Mouse (Mus musculus) MEL (cell line): ENCODE data around the gene Stmn1. TPM values are rescaled to one million over a fixed set of nuclear protein-coding genes. Genes with fewer than 3 reads are reported as not detected.
A peak's percentile ranks its signal among the peaks of the same experiment; 100 is the strongest.

Experiments
- DNase-seq: peaks from one replicate; pipeline ENCODE4 v3.0.0; 2011; ENCODE audit warnings: low read depth, low spot score
- H3K27ac ChIP-seq: 2 replicates; pipeline ENCODE4 v1.5.1; 2012; ENCODE audit warnings: low read depth, mild to moderate bottlenecking, control low read depth, low read length, moderate library complexity; ENCODE audit not compliant: control insufficient read depth
- H3K27me3 ChIP-seq, 2 experiments: fragments of 150-350 bp in 1 of 2; sonication (generic) in 1 of 2; 2 replicates each; pipeline ENCODE4 v1.6.1; 2012; ENCODE audit warnings: low read length in 2 of 2, mild to moderate bottlenecking in 2 of 2, improper control_type of control experiment in 1 of 2, moderate library complexity in 1 of 2; ENCODE audit not compliant: insufficient read depth in 2 of 2, control insufficient read depth in 1 of 2
- H3K36me3 ChIP-seq, 2 experiments: 2 replicates each; pipeline ENCODE4 v1.6.1; 2012 to 2014; ENCODE audit warnings: low read length in 2 of 2, improper control_type of control experiment in 1 of 2, inconsistent platforms in 1 of 2, mild to moderate bottlenecking in 1 of 2; ENCODE audit not compliant: insufficient read depth in 2 of 2, control insufficient read depth in 1 of 2
- H3K4me1 ChIP-seq, 2 experiments: fragments of 150-350 bp in 1 of 2; sonication (generic) in 1 of 2; 2 replicates each; pipeline ENCODE4 v1.6.1; 2012; ENCODE audit warnings: low read length in 2 of 2, improper control_type of control experiment in 1 of 2, mild to moderate bottlenecking in 1 of 2; ENCODE audit not compliant: insufficient read depth in 2 of 2, control insufficient read depth in 1 of 2
- H3K4me3 ChIP-seq, 2 experiments: fragments of 150-350 bp in 1 of 2; sonication (generic) in 1 of 2; 2 replicates each; pipeline ENCODE4 v1.5.1; 2012; ENCODE audit warnings: low read depth in 2 of 2, low read length in 2 of 2, mild to moderate bottlenecking in 2 of 2, moderate library complexity in 2 of 2, control low read depth in 1 of 2, improper control_type of control experiment in 1 of 2; ENCODE audit not compliant: control insufficient read depth in 1 of 2, insufficient read depth in 1 of 2
- H3K79me2 ChIP-seq: 2 replicates; pipeline ENCODE4 v1.6.1; 2012; ENCODE audit warnings: mild to moderate bottlenecking, low read length, moderate library complexity; ENCODE audit not compliant: control insufficient read depth, poor library complexity, insufficient read depth
- H3K9ac ChIP-seq: 2 replicates; pipeline ENCODE4 v1.6.1; 2012; ENCODE audit warnings: low read depth, mild to moderate bottlenecking, control low read depth, low read length, moderate library complexity; ENCODE audit not compliant: control insufficient read depth, poor library complexity, severe bottlenecking
- H3K9me3 ChIP-seq: fragments of 150-350 bp; sonication (generic); replicated peaks from 2 replicates; pipeline ENCODE4 v1.6.1; 2012; ENCODE audit warnings: mild to moderate bottlenecking, low read length, improper control_type of control experiment, moderate library complexity; ENCODE audit not compliant: insufficient read depth
- CHD1 ChIP-seq: IDR thresholded peaks from 2 replicates; pipeline ENCODE4 v1.6.1; 2012; ENCODE audit warnings: low read depth, mild to moderate bottlenecking, inconsistent platforms, low read length, improper control_type of control experiment
- EP300 ChIP-seq, 2 experiments: IDR thresholded peaks; 2 replicates each; pipeline ENCODE4 v1.6.1; 2011; ENCODE audit warnings: improper control_type of control experiment in 2 of 2, low read length in 2 of 2, low read depth in 1 of 2, mild to moderate bottlenecking in 1 of 2
- ETS1 ChIP-seq: IDR thresholded peaks from 2 replicates; pipeline ENCODE4 v1.6.1; 2012; ENCODE audit warnings: low read depth, mild to moderate bottlenecking, inconsistent platforms, low read length, improper control_type of control experiment, moderate library complexity
- GATA1 ChIP-seq: IDR thresholded peaks from 2 replicates; pipeline ENCODE4 v1.6.1; 2011; ENCODE audit warnings: low read depth, low read length, improper control_type of control experiment
- JUND ChIP-seq: IDR thresholded peaks from 2 replicates; pipeline ENCODE4 v1.6.1; 2011; ENCODE audit warnings: low read depth, mild to moderate bottlenecking, improper control_type of control experiment, low read length
- MAX ChIP-seq: IDR thresholded peaks from 2 replicates; pipeline ENCODE4 v1.6.1; 2011; ENCODE audit warnings: low read length, improper control_type of control experiment
- MEF2A ChIP-seq: IDR thresholded peaks from 2 replicates; pipeline ENCODE4 v1.6.1; 2014; ENCODE audit warnings: low read depth, mild to moderate bottlenecking, inconsistent platforms, low read length, improper control_type of control experiment; ENCODE audit not compliant: poor library complexity, insufficient replicate concordance, severe bottlenecking; ENCODE audit errors: extremely low read depth
- MYB ChIP-seq: IDR thresholded peaks from 2 replicates; pipeline ENCODE4 v1.6.1; 2011; ENCODE audit warnings: mild to moderate bottlenecking, low read depth, low read length, improper control_type of control experiment
- MYC ChIP-seq: IDR thresholded peaks from 2 replicates; pipeline ENCODE4 v1.6.1; 2011; ENCODE audit warnings: low read depth, mild to moderate bottlenecking, low read length, improper control_type of control experiment, moderate library complexity
- NELFE ChIP-seq: IDR thresholded peaks from 2 replicates; pipeline ENCODE4 v1.6.1; 2011; ENCODE audit warnings: low read depth, low read length, improper control_type of control experiment
- NRF1 ChIP-seq: IDR thresholded peaks from 2 replicates; pipeline ENCODE4 v1.6.1; 2014; ENCODE audit warnings: low read depth, mild to moderate bottlenecking, inconsistent platforms, low read length, improper control_type of control experiment, moderate library complexity; ENCODE audit not compliant: poor library complexity, insufficient read depth, severe bottlenecking
- POLR2A ChIP-seq, 2 experiments: IDR thresholded peaks; 2 replicates each; pipeline ENCODE4 v1.6.1; 2011 to 2012; ENCODE audit warnings: low read length in 2 of 2, mild to moderate bottlenecking in 2 of 2, control low read depth in 1 of 2, improper control_type of control experiment in 1 of 2, low read depth in 1 of 2, moderate library complexity in 1 of 2; ENCODE audit not compliant: control insufficient read depth in 1 of 2, insufficient read depth in 1 of 2, poor library complexity in 1 of 2
- RCOR1 ChIP-seq: IDR thresholded peaks from 2 replicates; pipeline ENCODE4 v1.6.1; 2012; ENCODE audit warnings: low read depth, mild to moderate bottlenecking, inconsistent platforms, low read length, improper control_type of control experiment
- SIN3A ChIP-seq: IDR thresholded peaks from 2 replicates; pipeline ENCODE4 v1.6.1; 2012; ENCODE audit warnings: low read length, improper control_type of control experiment, inconsistent platforms
- TAL1 ChIP-seq: IDR thresholded peaks from 2 replicates; pipeline ENCODE4 v1.6.1; 2012; ENCODE audit warnings: mild to moderate bottlenecking, inconsistent platforms, low read length, moderate library complexity, mixed read lengths
- TBP ChIP-seq: IDR thresholded peaks from 2 replicates; pipeline ENCODE4 v1.8.0; 2011; ENCODE audit warnings: low read depth, low read length, improper control_type of control experiment
- TCF12 ChIP-seq: IDR thresholded peaks from 2 replicates; pipeline ENCODE4 v1.6.1; 2014; ENCODE audit warnings: low read depth, mild to moderate bottlenecking, inconsistent platforms, low read length, improper control_type of control experiment, moderate library complexity
- UBTF ChIP-seq: IDR thresholded peaks from 2 replicates; pipeline ENCODE4 v1.6.1; 2012; ENCODE audit warnings: low read depth, mild to moderate bottlenecking, inconsistent platforms, low read length, improper control_type of control experiment, moderate library complexity, borderline replicate concordance; ENCODE audit not compliant: insufficient read depth
- ZC3H11A ChIP-seq: IDR thresholded peaks from 2 replicates; pipeline ENCODE4 v1.6.1; 2012; ENCODE audit warnings: low read depth, mild to moderate bottlenecking, inconsistent platforms, low read length, improper control_type of control experiment
- ZMIZ1 ChIP-seq: IDR thresholded peaks from 2 replicates; pipeline ENCODE4 v1.6.1; 2012; ENCODE audit warnings: low read depth, mild to moderate bottlenecking, inconsistent platforms, low read length, improper control_type of control experiment, moderate library complexity
- polyA plus RNA-seq, 2 experiments: library from polyadenylated mRNA; stranded (reverse) in 1 of 2; unstranded in 1 of 2; fragments of >175 nt in 1 of 2; fragments of >200 nt in 1 of 2; gene quantifications; 2 replicates each; pipeline versions ENCODE4 v1.2.1 to v1.2.4; 2012; ENCODE audit warnings: low replicate concordance in 2 of 2, low read depth in 1 of 2; ENCODE audit not compliant: insufficient read length in 2 of 2, insufficient read depth in 1 of 2, missing spikeins in 1 of 2
- total RNA-seq: library from RNA; depleted of rRNA; stranded (reverse); fragments of 300-350 nt; gene quantifications from 2 replicates; pipeline ENCODE4 v1.2.3, GENCODE M21; 2012

The Stmn1 gene
- total and polyA plus RNA-seq, 3 experiments, result 214 to 350 TPM; not detected in 1

- TF ChIP-seq UBTF (no peak), ETS1 (no peak), POLR2A (IDR thresholded peaks at IDR 0.05; ENCODE audit: control insufficient read depth in 1 of 2, insufficient read depth in 1 of 2, low read depth in 1 of 2, low read length in 2 of 2, poor library complexity in 1 of 2) (no peak), MAX (no peak), NELFE (no peak), SIN3A (no peak), ZMIZ1 (no peak)
- TF ChIP-seq, all 39 proteins: peak for 0
- no peak for DNase-seq
- Histone ChIP-seq H3K4me3 (no peak overlapping the region), H3K4me1 (peaks cover 11 to 33% of the 10 kb centered on the region in 2 experiments), H3K27me3 (no peaks in the 10 kb centered on the region), H3K9me3 (no peaks in the 10 kb centered on the region), H3K27ac (no peak overlapping the region), H3K79me2 (no peaks in the 10 kb centered on the region), H3K36me3 (peaks cover 0 to 15% of the 10 kb centered on the region in 2 experiments; a peak in 2 of 4 replicates), H3K9ac (no peak overlapping the region)
Measured at GRCm38 (mm10) chr4:134501095-134501494, 33.0 kb downstream of the Stmn1 start.

- peak; percentile 47 for DNase-seq
- H3K9me3 ChIP-seq, result no peaks in the 10 kb centered on the region
- H3K4me3 ChIP-seq, result no peak overlapping the region
- TF ChIP-seq JUND (no peak), MEF2A (no peak), MYB (no peak), TAL1 (no peak), TBP (no peak)
- H3K27ac ChIP-seq, result no peak overlapping the region
- H3K27me3 ChIP-seq, result no peaks in the 10 kb centered on the region
- H3K36me3 ChIP-seq, result peaks cover 0 to 10% of the 10 kb centered on the region in 2 experiments; a peak in 2 of 4 replicates
- H3K9ac ChIP-seq, result no peak overlapping the region
- peaks cover 5 to 26% of the 10 kb centered on the region in 2 experiments for H3K4me1 ChIP-seq
- H3K79me2 ChIP-seq, result no peaks in the 10 kb centered on the region
Measured at GRCm38 (mm10) chr4:134503686-134504357, 35.7 kb downstream of the Stmn1 start.

- no peaks in the 10 kb centered on the region for H3K79me2 ChIP-seq
- H3K4me3 ChIP-seq, result peak overlapping the region; percentile 20 to 31; a peak in 3 of 4 replicates
- peaks cover 0 to 10% of the 10 kb centered on the region in 2 experiments; a peak in 2 of 4 replicates for H3K36me3 ChIP-seq
- TF ChIP-seq ETS1 (0 out of 2 replicates have a peak, but pooled peaks have one; percentile 20), CHD1 (0 out of 2 replicates have a peak, but pooled peaks have one; percentile 63), TAL1 (peak; percentile 76), RCOR1 (0 out of 2 replicates have a peak, but pooled peaks have one; percentile 38), TCF12 (peak; percentile 48; the same call in 1 of the 2 replicates), MYC (no peak), UBTF (no peak), EP300 (IDR thresholded peaks at IDR 0.05; ENCODE audit: low read depth in 1 of 2, low read length in 2 of 2) (peak; percentile 27 to 44; a peak in 1 of 4 replicates), NRF1 (0 out of 2 replicates have a peak, but pooled peaks have one; percentile 15), ZC3H11A (0 out of 2 replicates have a peak, but pooled peaks have one; percentile 2), POLR2A (IDR thresholded peaks at IDR 0.05; ENCODE audit: control insufficient read depth in 1 of 2, insufficient read depth in 1 of 2, low read depth in 1 of 2, low read length in 2 of 2, poor library complexity in 1 of 2) (no peak), GATA1 (peak; percentile 19; the same call in 1 of the 2 replicates)
- peak overlapping the region; percentile 81 for H3K27ac ChIP-seq
- H3K4me1 ChIP-seq, result peaks cover 5 to 24% of the 10 kb centered on the region in 2 experiments
- peak overlapping the region; percentile 29 for H3K9ac ChIP-seq
- peak; percentile 66 for DNase-seq
- H3K27me3 ChIP-seq, result no peaks in the 10 kb centered on the region
- no peaks in the 10 kb centered on the region for H3K9me3 ChIP-seq
Measured at GRCm38 (mm10) chr4:134505303-134505789, 37.2 kb downstream of the Stmn1 start.
